Mouse (Mus musculus): ENCODE data around the gene Slc23a3. TPM values are rescaled to one million over a fixed set of nuclear protein-coding genes. Genes with fewer than 3 reads are reported as not detected.

Gene Slc23a3
- 1.9 and 2.3 TPM in 2 replicates for polyA plus RNA-seq (2012; rRNA removed)

DNA sequence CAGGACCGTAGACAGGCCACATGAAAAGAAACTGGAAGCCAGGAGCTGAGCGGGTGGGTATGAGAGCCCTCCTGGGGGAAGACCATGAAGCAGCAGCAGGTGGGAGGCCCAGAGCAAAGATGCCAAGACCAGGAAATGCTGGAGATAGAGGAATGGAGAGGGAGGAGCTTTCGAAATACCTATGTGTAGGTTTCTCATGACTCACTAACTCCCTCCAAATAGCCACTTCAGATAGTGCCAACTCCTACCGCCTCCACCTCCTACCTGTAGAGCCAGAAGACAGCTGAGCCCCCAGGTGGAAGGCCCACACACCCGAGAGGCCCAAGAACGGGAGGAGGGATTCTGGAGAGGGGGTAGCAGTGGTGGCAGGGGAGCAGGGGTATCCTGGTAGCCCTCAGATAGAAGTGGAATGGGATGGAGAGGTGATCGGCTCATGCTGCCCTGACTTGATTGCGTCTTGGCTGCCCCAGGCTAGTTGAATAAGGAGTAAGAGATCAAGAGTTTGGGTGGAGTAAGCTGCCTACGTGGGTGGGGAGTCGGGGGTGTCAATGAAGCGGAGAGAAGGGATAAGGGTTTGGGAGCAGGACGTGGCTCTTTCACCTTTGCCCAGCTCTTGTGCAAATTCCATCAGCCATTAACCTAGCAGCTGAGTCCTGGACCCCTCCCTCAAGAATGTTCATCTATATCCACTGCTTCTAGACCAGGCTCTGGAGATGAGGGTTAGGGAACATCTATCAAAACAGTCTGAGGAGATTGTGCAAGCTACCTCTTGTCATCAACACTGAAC, at the start of gene Slc23a3:
Gene Slc23a3 (minus strand): TSS at position 470 of the 787 bp plus-strand sequence.
- no peak for DNase-seq
- Histone ChIP-seq H3K4me3 (ENCODE audit: control insufficient read depth, insufficient read depth, low read length) (no peak within 1 kb of the TSS), H3K27me3 (ENCODE audit: control insufficient read depth, insufficient read depth, low read length) (no peaks in the 10 kb centered on the region), H3K4me1 (replicated peaks; ENCODE audit: control insufficient read depth, insufficient read depth, low read length) (no peaks in the 10 kb centered on the region), H3K36me3 (ENCODE audit: control insufficient read depth, insufficient read depth, low read length) (peaks cover 23% of the 10 kb centered on the region), H3K27ac (ENCODE audit: control insufficient read depth, insufficient read depth, low read length) (no peak within 1 kb of the TSS)
- WGBS: 74% methylated on average over 12 of the region's 12 CpGs
- no peak for TF ChIP-seq CTCF (IDR thresholded peaks at IDR 0.05; ENCODE audit: borderline replicate concordance, control insufficient read depth, extremely low read depth, insufficient read depth, low read length, poor library complexity)
- no peak for TF ChIP-seq POLR2A (IDR thresholded peaks at IDR 0.05; ENCODE audit: control insufficient read depth, extremely low read depth, insufficient read depth, low read length, poor library complexity)

DNA sequence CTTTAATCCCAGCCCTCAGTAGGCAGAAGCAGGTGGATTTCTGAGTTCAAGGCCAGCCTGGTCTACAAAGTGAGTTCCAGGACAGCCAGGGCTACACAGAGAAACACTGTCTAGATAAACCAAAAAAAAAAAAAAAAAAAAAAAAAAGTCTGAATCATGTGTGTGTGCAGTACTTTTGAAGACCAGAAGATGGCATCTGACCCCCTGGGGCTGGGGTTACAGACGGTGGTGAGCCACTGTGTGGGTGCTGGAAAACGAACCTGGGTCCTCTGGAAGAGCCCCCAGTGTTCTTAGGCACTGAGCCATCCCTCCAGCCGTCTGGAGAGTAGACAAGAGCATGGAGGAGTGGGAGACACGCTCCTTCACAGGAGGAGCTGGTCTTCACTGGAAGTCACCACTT, 48.5 kb upstream of the Slc23a3 start:
- Histone ChIP-seq H3K36me3 (ENCODE audit: control insufficient read depth, insufficient read depth, low read length) (peaks cover 17% of the 10 kb centered on the region), H3K4me3 (ENCODE audit: control insufficient read depth, insufficient read depth, low read length) (no peak overlapping the region), H3K27ac (ENCODE audit: control insufficient read depth, insufficient read depth, low read length) (no peak overlapping the region), H3K4me1 (replicated peaks; ENCODE audit: control insufficient read depth, insufficient read depth, low read length) (peaks cover 9% of the 10 kb centered on the region), H3K27me3 (ENCODE audit: control insufficient read depth, insufficient read depth, low read length) (no peaks in the 10 kb centered on the region)
- TF ChIP-seq POLR2A (IDR thresholded peaks at IDR 0.05; ENCODE audit: control insufficient read depth, extremely low read depth, insufficient read depth, low read length, poor library complexity) (no peak), CTCF (IDR thresholded peaks at IDR 0.05; ENCODE audit: borderline replicate concordance, control insufficient read depth, extremely low read depth, insufficient read depth, low read length, poor library complexity) (peak; percentile 39; the same call in 1 of the 2 replicates)
- WGBS: 83% methylated on average over 4 of the region's 4 CpGs
- DNase-seq: no peak

- TF ChIP-seq CTCF (IDR thresholded peaks at IDR 0.05; ENCODE audit: borderline replicate concordance, control insufficient read depth, extremely low read depth, insufficient read depth, low read length, poor library complexity) (no peak), POLR2A (IDR thresholded peaks at IDR 0.05; ENCODE audit: control insufficient read depth, extremely low read depth, insufficient read depth, low read length, poor library complexity) (no peak)
- Histone ChIP-seq H3K27me3 (ENCODE audit: control insufficient read depth, insufficient read depth, low read length) (no peaks in the 10 kb centered on the region), H3K27ac (ENCODE audit: control insufficient read depth, insufficient read depth, low read length) (no peak overlapping the region), H3K4me1 (replicated peaks; ENCODE audit: control insufficient read depth, insufficient read depth, low read length) (peaks cover 9% of the 10 kb centered on the region), H3K36me3 (ENCODE audit: control insufficient read depth, insufficient read depth, low read length) (peaks cover 11% of the 10 kb centered on the region), H3K4me3 (ENCODE audit: control insufficient read depth, insufficient read depth, low read length) (no peak overlapping the region)
- WGBS: 98% methylated on average over 4 of the region's 4 CpGs
- DNase-seq: no peak
Observed at GRCm38 (mm10) chr1:75181377-75181870, 47.7 kb upstream of the Slc23a3 start.

- TF ChIP-seq CTCF (IDR thresholded peaks at IDR 0.05; ENCODE audit: borderline replicate concordance, control insufficient read depth, extremely low read depth, insufficient read depth, low read length, poor library complexity): no peak
- TF ChIP-seq POLR2A (IDR thresholded peaks at IDR 0.05; ENCODE audit: control insufficient read depth, extremely low read depth, insufficient read depth, low read length, poor library complexity): no peak
- H3K4me1 ChIP-seq (replicated peaks; ENCODE audit: control insufficient read depth, insufficient read depth, low read length): peaks cover 9% of the 10 kb centered on the region
- 56% methylated on average over 7 of the region's 7 CpGs for WGBS
- H3K27ac ChIP-seq (ENCODE audit: control insufficient read depth, insufficient read depth, low read length): no peak overlapping the region
- H3K4me3 ChIP-seq (ENCODE audit: control insufficient read depth, insufficient read depth, low read length): no peak overlapping the region
- no peaks in the 10 kb centered on the region for H3K27me3 ChIP-seq (ENCODE audit: control insufficient read depth, insufficient read depth, low read length)
- DNase-seq: no peak
- H3K36me3 ChIP-seq (ENCODE audit: control insufficient read depth, insufficient read depth, low read length): peaks cover 8% of the 10 kb centered on the region; the same call in 1 of the 2 replicates
Observed at GRCm38 (mm10) chr1:75180741-75181140, 47.1 kb upstream of the Slc23a3 start.

- H3K27ac ChIP-seq (ENCODE audit: control insufficient read depth, insufficient read depth, low read length): no peak within 1 kb of the TSS
- DNase-seq: peak; percentile 85
- WGBS: under 1% methylated on average over 31 of the region's 31 CpGs
- no peaks in the 10 kb centered on the region for H3K27me3 ChIP-seq (ENCODE audit: control insufficient read depth, insufficient read depth, low read length)
- peaks cover 9% of the 10 kb centered on the region for H3K4me1 ChIP-seq (replicated peaks; ENCODE audit: control insufficient read depth, insufficient read depth, low read length)
- TF ChIP-seq CTCF (IDR thresholded peaks at IDR 0.05; ENCODE audit: borderline replicate concordance, control insufficient read depth, extremely low read depth, insufficient read depth, low read length, poor library complexity) (no peak), POLR2A (IDR thresholded peaks at IDR 0.05; ENCODE audit: control insufficient read depth, extremely low read depth, insufficient read depth, low read length, poor library complexity) (no peak)
- peak within 1 kb of the TSS; percentile 79 for H3K4me3 ChIP-seq (ENCODE audit: control insufficient read depth, insufficient read depth, low read length)
- H3K36me3 ChIP-seq (ENCODE audit: control insufficient read depth, insufficient read depth, low read length): peaks cover 5% of the 10 kb centered on the region; the same call in 1 of the 2 replicates
Observed at GRCm38 (mm10) chr1:75180105-75180590, 46.5 kb upstream of the Slc23a3 start, which contains the start of gene Abcb6. Gene Abcb6, minus strand, starts transcription at chr1:75180392.

- Histone ChIP-seq H3K4me3 (ENCODE audit: control insufficient read depth, insufficient read depth, low read length) (peak overlapping the region; percentile 79), H3K27ac (ENCODE audit: control insufficient read depth, insufficient read depth, low read length) (no peak overlapping the region), H3K27me3 (ENCODE audit: control insufficient read depth, insufficient read depth, low read length) (no peaks in the 10 kb centered on the region), H3K4me1 (replicated peaks; ENCODE audit: control insufficient read depth, insufficient read depth, low read length) (peaks cover 9% of the 10 kb centered on the region), H3K36me3 (ENCODE audit: control insufficient read depth, insufficient read depth, low read length) (peaks cover 5% of the 10 kb centered on the region; the same call in 1 of the 2 replicates)
- no peak for DNase-seq
- no peak for TF ChIP-seq POLR2A (IDR thresholded peaks at IDR 0.05; ENCODE audit: control insufficient read depth, extremely low read depth, insufficient read depth, low read length, poor library complexity)
- WGBS: 3% methylated on average over 23 of the region's 23 CpGs
Observed at GRCm38 (mm10) chr1:75179334-75180104, 45.8 kb upstream of the Slc23a3 start.
